Mouse (Mus musculus) leukemia stem cell, adult 10-12 weeks (primary cell): Measurements from ENCODE around the gene Vmn2r14. TPM values are rescaled to one million over a fixed set of nuclear protein-coding genes. Genes with fewer than 3 reads are reported as not detected.

Source experiments
- polyA plus RNA-seq: library from polyadenylated mRNA; stranded (reverse); fragments of >175 nt; gene quantifications from 2 replicates; pipeline ENCODE4 v1.2.3, GENCODE M21; 2012; ENCODE audit warnings: low replicate concordance

Gene Vmn2r14
- not detected in 2 replicates for polyA plus RNA-seq

DNA sequence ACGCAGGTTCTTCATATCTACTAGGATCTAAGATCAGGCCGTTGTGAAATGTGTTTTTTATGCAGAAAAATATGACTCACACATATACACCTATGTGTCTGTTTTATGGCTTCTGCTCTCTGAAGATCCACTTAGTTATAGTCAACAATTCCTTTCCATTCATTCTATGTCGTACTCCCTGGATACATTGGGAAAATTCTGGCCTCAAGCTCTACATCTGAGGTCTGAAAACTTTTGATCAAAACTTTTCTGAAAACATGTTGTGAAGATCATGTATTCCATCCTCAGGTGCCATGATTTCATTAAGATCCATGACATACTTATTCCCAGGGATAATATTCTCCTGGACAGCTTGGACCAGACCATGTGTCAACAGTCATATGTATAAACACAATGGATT is at the start of gene Vmn2r14:
TSS of gene Vmn2r14 (minus strand) at position 101 of the 400 bp plus-strand sequence.

DNA sequence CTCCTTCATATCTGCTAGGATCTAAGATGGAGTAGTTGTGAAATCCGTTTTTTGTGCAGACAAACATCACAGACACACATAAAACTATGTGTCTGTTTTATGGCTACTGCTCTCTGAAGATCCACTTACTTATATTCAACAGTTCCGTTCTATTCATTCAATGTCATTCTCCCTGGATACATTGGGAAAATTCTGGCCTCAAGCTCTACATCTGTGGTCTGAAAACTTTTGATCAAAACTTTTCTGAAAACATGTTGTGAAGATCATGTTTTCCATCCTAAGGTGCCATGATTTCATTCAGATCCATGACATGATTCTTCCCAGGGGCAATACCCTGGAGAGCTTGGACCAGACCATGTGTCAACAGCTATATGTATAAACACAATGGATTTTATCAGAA is 32.4 kb downstream of the Vmn2r14 start, which contains the start of gene Vmn2r13:
TSS of gene Vmn2r13 (minus strand) at position 101 of the 400 bp plus-strand sequence.

Other genes starting within 250 kb of the Vmn2r14 start
- not detected in 2 replicates for gene Vmn2r10, start 218.2 kb downstream of the Vmn2r14 start, polyA plus RNA-seq
- gene Vmn2r11, start 165.1 kb downstream of the Vmn2r14 start, polyA plus RNA-seq: not detected in 2 replicates
- not detected in 2 replicates for gene Vmn2r12, start 126.8 kb downstream of the Vmn2r14 start, polyA plus RNA-seq
- gene Vmn2r13, start 32.5 kb downstream of the Vmn2r14 start, polyA plus RNA-seq: not detected in 2 replicates
- not detected in 2 replicates for gene Vmn2r15, start 72.9 kb upstream of the Vmn2r14 start, polyA plus RNA-seq
- not detected in 2 replicates for gene Vmn2r16, start 105.5 kb upstream of the Vmn2r14 start, polyA plus RNA-seq
- not detected in 2 replicates for gene Vmn2r17, start 195.0 kb upstream of the Vmn2r14 start, polyA plus RNA-seq